In the genomic region with DNA sequence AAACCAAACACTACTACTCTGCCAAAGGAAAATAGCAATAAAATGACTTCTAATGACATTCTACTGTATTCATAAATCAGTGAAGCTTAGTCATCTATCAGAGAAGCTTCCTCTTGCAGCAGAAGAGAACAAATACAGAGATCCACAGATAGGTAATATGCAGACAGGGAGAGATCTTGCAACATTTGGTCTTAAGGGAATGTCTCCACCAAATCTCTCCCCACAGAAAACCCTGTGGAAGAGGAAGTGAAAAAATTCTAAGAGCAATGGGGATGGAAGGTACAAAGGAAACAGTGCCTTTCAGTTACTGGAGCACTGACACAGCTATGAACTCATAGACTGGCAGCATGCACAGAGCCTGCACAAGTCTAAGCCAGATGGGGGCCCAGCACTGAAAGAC, we compare ENCODE assay signal across 25 mouse cellular contexts.
DNase-seq lines count a peak whose midpoint lies in the region; ATAC-seq and TF ChIP-seq lines count a peak whose summit lies in the region.
"Had no signal": no experiment of that assay in that cellular context is flagged by ENCODE, and none has a peak within 500 bp of the region (broad histone marks: within the 10 kb centered on the region; RNA-seq: fewer than 3 reads in every experiment).

No protein-coding gene starts in this region.

- no peaks in the 10 kb centered on the region for H3K4me1 ChIP-seq in midbrain, postnatal 0 days (ENCODE audit: insufficient read depth, low read length)
- no peaks in the 10 kb centered on the region for H3K4me1 ChIP-seq in midbrain, embryonic 15.5 days
- H3K4me1 ChIP-seq in lung, postnatal 0 days (ENCODE audit: insufficient read depth, low read depth, low read length) = no peaks in the 10 kb centered on the region
- H3K4me1 ChIP-seq: embryonic facial prominence, embryonic 10.5 days; embryonic facial prominence, embryonic 12.5 days; forebrain, embryonic 10.5 days; forebrain, embryonic 12.5 days had no signal

- no peak overlapping the region for H3K4me2 ChIP-seq in midbrain, postnatal 0 days (ENCODE audit: low read depth, low read length, poor library complexity, severe bottlenecking)
- no peak overlapping the region for H3K4me2 ChIP-seq in midbrain, embryonic 15.5 days
- no peak overlapping the region for H3K4me2 ChIP-seq in lung, postnatal 0 days (replicated peaks; ENCODE audit: low read depth, low read length)
- H3K4me2 ChIP-seq: embryonic facial prominence, embryonic 12.5 days; forebrain, embryonic 12.5 days had no signal

- no peaks in the 10 kb centered on the region for H3K36me3 ChIP-seq in midbrain, postnatal 0 days (ENCODE audit: insufficient read depth, low read length)
- H3K36me3 ChIP-seq in midbrain, embryonic 15.5 days (replicated peaks) = no peaks in the 10 kb centered on the region
- H3K36me3 ChIP-seq in lung, postnatal 0 days (ENCODE audit: insufficient read depth, low read length) = no peaks in the 10 kb centered on the region
- H3K36me3 ChIP-seq: embryonic facial prominence, embryonic 10.5 days; embryonic facial prominence, embryonic 12.5 days; forebrain, embryonic 10.5 days; forebrain, embryonic 12.5 days; G1E had no signal

- peak; percentile 31 for DNase-seq in fat pad, adult 2 months (ENCODE audit: extremely low read depth, low read depth, low spot score)
- DNase-seq in midbrain, postnatal 0 days (ENCODE audit: low spot score) = no peak
- DNase-seq in lung, postnatal 0 days (ENCODE audit: low spot score) = no peak
- DNase-seq: adrenal gland, adult 8-10 months; adrenal gland, postnatal 14 days; adrenal gland, postnatal 36 days; B cell, adult 2 months; cerebellum, adult 11-12 months; cerebellum, adult 2 months; cerebellum, adult 9-10 months; cerebellum, postnatal 10 days; cerebellum, postnatal 25 days had no signal

- peak; percentile 84 for ATAC-seq in megakaryocyte, adult 5-6 weeks (ENCODE audit: poor library complexity, severe bottlenecking)
- no peak for ATAC-seq in midbrain, postnatal 0 days (ENCODE audit: low FRiP score)
- ATAC-seq in midbrain, embryonic 15.5 days (replicated peaks) = no peak
- ATAC-seq in lung, postnatal 0 days = no peak
- ATAC-seq: activated CD4-positive, CD25-positive, alpha-beta regulatory T cell, adult 4 months; CD4-positive, CD25-positive, alpha-beta regulatory T cell, adult 4 months; forebrain, embryonic 14.5 days; forebrain, embryonic 16.5 days; Patski had no signal

- H3K9me3 ChIP-seq in midbrain, postnatal 0 days (ENCODE audit: low read length) = no peaks in the 10 kb centered on the region
- H3K9me3 ChIP-seq in midbrain, embryonic 15.5 days = no peaks in the 10 kb centered on the region
- no peaks in the 10 kb centered on the region for H3K9me3 ChIP-seq in lung, postnatal 0 days (ENCODE audit: low read length)
- H3K9me3 ChIP-seq: embryonic facial prominence, embryonic 10.5 days; embryonic facial prominence, embryonic 12.5 days; forebrain, embryonic 10.5 days; forebrain, embryonic 12.5 days had no signal

- H3K9ac ChIP-seq in midbrain, postnatal 0 days (replicated peaks; ENCODE audit: low read length, poor library complexity, severe bottlenecking) = no peak overlapping the region
- no peak overlapping the region for H3K9ac ChIP-seq in midbrain, embryonic 15.5 days
- H3K9ac ChIP-seq in lung, postnatal 0 days (replicated peaks; ENCODE audit: low read depth) = no peak overlapping the region
- H3K9ac ChIP-seq: embryonic facial prominence, embryonic 12.5 days; forebrain, embryonic 12.5 days had no signal

- H3K4me3 ChIP-seq in midbrain, postnatal 0 days (ENCODE audit: low read depth, low read length) = no peak overlapping the region
- H3K4me3 ChIP-seq in midbrain, embryonic 15.5 days = no peak overlapping the region
- H3K4me3 ChIP-seq in lung, postnatal 0 days (ENCODE audit: low read depth, low read length) = no peak overlapping the region
- H3K4me3 ChIP-seq: embryonic facial prominence, embryonic 10.5 days; embryonic facial prominence, embryonic 12.5 days; forebrain, embryonic 10.5 days; forebrain, embryonic 12.5 days had no signal

- no peak for TF ChIP-seq CTCF in midbrain, postnatal 0 days (IDR thresholded peaks at IDR 0.05)
- TF ChIP-seq CTCF in lung, postnatal 0 days (IDR thresholded peaks at IDR 0.05) = no peak

- no peaks in the 10 kb centered on the region for H3K27me3 ChIP-seq in midbrain, postnatal 0 days (ENCODE audit: insufficient read depth, low read length)
- H3K27me3 ChIP-seq in midbrain, embryonic 15.5 days (replicated peaks) = no peaks in the 10 kb centered on the region
- no peaks in the 10 kb centered on the region for H3K27me3 ChIP-seq in lung, postnatal 0 days (replicated peaks; ENCODE audit: insufficient read depth, low read length)
- H3K27me3 ChIP-seq: CH12.LX; embryonic facial prominence, embryonic 12.5 days; forebrain, embryonic 12.5 days; Patski had no signal

- H3K27ac ChIP-seq in midbrain, postnatal 0 days (ENCODE audit: low read depth, low read length) = no peak overlapping the region
- H3K27ac ChIP-seq in midbrain, embryonic 15.5 days = no peak overlapping the region
- no peak overlapping the region for H3K27ac ChIP-seq in lung, postnatal 0 days (ENCODE audit: low read length)
- H3K27ac ChIP-seq: embryonic facial prominence, embryonic 10.5 days; embryonic facial prominence, embryonic 12.5 days; forebrain, embryonic 10.5 days; forebrain, embryonic 12.5 days had no signal

- no peak for TF ChIP-seq EP300 in lung, postnatal 0 days (IDR thresholded peaks at IDR 0.05)
